Mouse (Mus musculus) forebrain, embryonic 13.5 days (tissue): Measurements from ENCODE around the gene Tpst1. TPM values are rescaled to one million over a fixed set of nuclear protein-coding genes. Genes with fewer than 3 reads are reported as not detected.

Experiments
- ATAC-seq: fragments of 200-750 bp; cut with Nextera tagmentation; 2 replicates; pipeline ENCODE4 v1.8.0; 2017
- H3K27ac ChIP-seq: fragments of 300-500 bp; sonication (generic); 2 replicates; pipeline ENCODE4 v1.5.1; 2015; ENCODE audit warnings: inconsistent platforms, mild to moderate bottlenecking, moderate library complexity
- H3K27me3 ChIP-seq: fragments of 300-500 bp; sonication (generic); 2 replicates; pipeline ENCODE4 v1.6.1; 2015; ENCODE audit warnings: mild to moderate bottlenecking, inconsistent platforms
- H3K36me3 ChIP-seq: fragments of 300-500 bp; sonication (generic); 2 replicates; pipeline ENCODE4 v1.6.1; 2015; ENCODE audit warnings: mild to moderate bottlenecking, inconsistent platforms; ENCODE audit not compliant: poor library complexity, severe bottlenecking
- H3K4me1 ChIP-seq: fragments of 300-500 bp; sonication (generic); 2 replicates; pipeline ENCODE4 v1.6.1; 2015; ENCODE audit warnings: inconsistent platforms
- H3K4me2 ChIP-seq: fragments of 300-500 bp; sonication (generic); 2 replicates; pipeline ENCODE4 v1.6.1; 2015; ENCODE audit warnings: inconsistent platforms, mild to moderate bottlenecking, moderate library complexity
- H3K4me3 ChIP-seq: fragments of 300-500 bp; sonication (generic); 2 replicates; pipeline ENCODE4 v1.5.1; 2015; ENCODE audit warnings: mild to moderate bottlenecking, inconsistent platforms
- H3K9ac ChIP-seq: fragments of 300-500 bp; sonication (generic); 2 replicates; pipeline ENCODE4 v1.6.1; 2015; ENCODE audit warnings: mild to moderate bottlenecking, inconsistent platforms
- H3K9me3 ChIP-seq: fragments of 300-500 bp; sonication (generic); replicated peaks from 2 replicates; pipeline ENCODE4 v1.6.1; 2016; ENCODE audit warnings: inconsistent platforms
- WGBS: fragments of 180-500 bp; shearing (Covaris S2); methylation state at CpG from one replicate; pipeline ENCODE4 v1.1.7; 2015; 5-methylcytosine and 5-hydroxymethylcytosine counted together
- polyA plus RNA-seq: library from polyadenylated mRNA; unstranded; fragments of >200 nt; fragmentation: Nextera tagmentation; extraction: Ambion mirVana; gene quantifications from 2 replicates; pipeline ENCODE4 v1.2.1, GENCODE M21; 2015

The Tpst1 gene
- polyA plus RNA-seq, 1 experiment from 2014 or later: 50.2 TPM

DNA sequence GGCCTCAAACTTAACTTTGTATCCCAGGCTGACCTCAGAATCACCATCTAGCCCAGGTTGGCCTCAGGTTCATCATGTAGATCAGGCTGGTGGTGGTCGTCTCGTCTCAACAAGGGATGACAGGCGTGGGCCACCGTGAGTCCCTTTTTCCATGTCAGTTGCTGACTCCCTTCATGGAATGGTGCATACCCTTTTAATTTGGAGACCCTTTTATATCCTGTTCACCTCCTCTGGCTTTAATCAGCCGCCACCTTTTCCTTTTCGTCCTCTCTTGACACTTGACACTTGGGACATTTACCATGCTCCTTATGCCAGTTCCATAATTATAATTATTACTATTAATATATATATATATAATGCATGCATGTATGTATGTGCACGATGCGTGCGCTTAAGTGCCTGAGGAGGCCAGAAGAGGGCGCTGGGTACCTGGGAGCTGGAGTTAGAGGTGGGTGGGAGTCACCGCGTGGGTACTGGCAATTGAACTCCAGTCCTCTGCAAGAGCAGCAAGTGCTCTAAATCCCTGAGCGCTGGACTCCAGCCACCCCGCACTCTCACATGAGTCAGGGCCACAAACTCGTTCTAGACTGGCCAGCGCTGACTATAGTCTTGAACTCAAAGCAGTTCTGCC, 7.0 kb downstream of the Tpst1 start:
- peaks cover 5% of the 10 kb centered on the region; the same call in 1 of the 2 replicates for H3K9me3 ChIP-seq
- H3K4me2 ChIP-seq: peak overlapping the region; percentile 80
- peaks cover 18% of the 10 kb centered on the region for H3K36me3 ChIP-seq
- peaks cover 9% of the 10 kb centered on the region; the same call in 1 of the 2 replicates for H3K4me1 ChIP-seq
- WGBS: 71% methylated on average over 16 of the region's 16 CpGs
- H3K9ac ChIP-seq: peak overlapping the region; percentile 94
- no peaks in the 10 kb centered on the region for H3K27me3 ChIP-seq
- H3K27ac ChIP-seq: no peak overlapping the region
- H3K4me3 ChIP-seq: peak overlapping the region; percentile 79
- ATAC-seq: no peak

DNA sequence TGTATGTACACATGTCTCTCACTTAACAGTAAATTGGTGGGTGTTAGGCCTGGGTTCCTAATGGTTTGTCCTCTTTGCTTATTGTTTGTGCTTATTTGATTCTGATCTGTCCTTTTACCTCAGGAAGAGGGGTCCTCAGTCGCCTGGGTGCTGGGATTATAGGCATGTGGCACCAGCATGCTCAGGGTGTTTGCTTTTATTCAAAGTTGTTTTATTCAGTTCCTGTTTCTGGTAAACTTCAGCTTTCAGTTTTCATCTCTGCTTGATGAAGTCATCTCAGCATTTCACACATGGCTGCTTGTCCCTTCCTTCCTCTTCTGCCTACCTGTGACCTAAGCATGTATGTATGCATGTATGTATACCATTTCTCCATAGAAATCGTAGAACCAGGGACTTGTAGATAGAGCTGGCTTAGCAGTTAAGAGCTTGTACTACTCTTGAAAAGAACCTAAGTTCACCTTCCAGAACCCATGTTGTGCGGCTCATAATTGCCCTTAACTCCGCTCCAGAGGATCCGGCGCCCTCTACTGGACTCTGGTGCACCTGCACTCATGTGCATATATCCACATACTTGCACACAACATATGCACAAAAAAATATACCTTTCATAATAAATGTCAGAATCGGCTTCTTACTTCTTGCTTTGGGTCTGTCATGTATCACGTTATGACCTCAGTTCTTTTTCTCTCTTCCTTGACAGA, 8.2 kb downstream of the Tpst1 start:
- peaks cover 5% of the 10 kb centered on the region; the same call in 1 of the 2 replicates for H3K9me3 ChIP-seq
- no peak overlapping the region for H3K4me3 ChIP-seq
- H3K36me3 ChIP-seq: peaks cover 28% of the 10 kb centered on the region
- H3K4me2 ChIP-seq: no peak overlapping the region
- no peak overlapping the region for H3K9ac ChIP-seq
- no peak overlapping the region for H3K27ac ChIP-seq
- no peaks in the 10 kb centered on the region for H3K27me3 ChIP-seq
- 97% methylated on average over 8 of the region's 8 CpGs for WGBS
- peaks cover 9% of the 10 kb centered on the region; the same call in 1 of the 2 replicates for H3K4me1 ChIP-seq
- ATAC-seq: no peak

DNA sequence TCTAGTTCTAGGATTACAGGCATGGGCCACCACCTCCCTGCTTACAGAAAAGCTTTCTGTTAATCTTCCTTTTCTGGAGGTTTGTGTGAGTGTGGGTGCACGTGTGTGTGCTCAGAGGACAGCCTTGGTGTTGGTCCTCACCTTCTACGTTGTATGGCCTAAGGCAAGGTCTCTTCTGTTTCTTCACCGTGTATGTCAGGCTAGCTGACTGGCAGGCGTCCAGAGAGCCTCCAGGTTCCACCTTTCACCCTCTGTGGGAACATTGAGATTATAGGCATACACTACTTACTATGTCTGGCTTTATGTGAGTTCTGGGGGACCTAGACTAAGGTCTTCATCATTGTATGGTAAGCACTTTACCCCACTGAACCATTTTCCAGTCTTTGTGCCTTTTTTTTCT, 9.3 kb downstream of the Tpst1 start:
- Histone ChIP-seq H3K4me3 (no peak overlapping the region), H3K27ac (no peak overlapping the region), H3K27me3 (no peaks in the 10 kb centered on the region), H3K9me3 (peaks cover 5% of the 10 kb centered on the region; the same call in 1 of the 2 replicates), H3K36me3 (peaks cover 28% of the 10 kb centered on the region), H3K4me2 (no peak overlapping the region), H3K4me1 (peaks cover 9% of the 10 kb centered on the region; the same call in 1 of the 2 replicates), H3K9ac (no peak overlapping the region)
- 92% methylated on average over 4 of the region's 4 CpGs for WGBS
- ATAC-seq: no peak

DNA sequence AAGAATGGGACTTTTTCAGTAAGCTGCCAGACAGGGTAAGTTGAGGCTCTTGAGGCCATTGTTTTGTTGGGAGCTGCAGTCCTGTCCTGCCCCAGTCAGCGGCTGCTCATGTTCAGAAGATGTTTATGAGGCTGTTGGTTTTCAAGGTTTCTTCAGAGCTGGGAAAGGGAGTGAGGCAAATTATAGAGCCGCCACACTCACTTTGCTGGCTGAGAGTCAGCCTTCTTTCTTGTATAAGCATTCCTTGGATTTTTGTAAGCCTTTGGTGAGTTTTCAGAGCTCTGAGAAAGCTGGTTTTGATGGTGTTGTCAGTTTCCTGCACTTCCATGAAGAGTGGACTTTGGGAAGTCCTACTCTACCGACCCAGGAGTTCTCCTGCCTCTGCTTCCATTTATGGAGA, 11.1 kb downstream of the Tpst1 start:
- Histone ChIP-seq H3K27ac (no peak overlapping the region), H3K9me3 (peaks cover 5% of the 10 kb centered on the region; the same call in 1 of the 2 replicates), H3K4me1 (peaks cover 4% of the 10 kb centered on the region; the same call in 1 of the 2 replicates), H3K27me3 (no peaks in the 10 kb centered on the region), H3K4me2 (no peak overlapping the region), H3K4me3 (no peak overlapping the region), H3K36me3 (peaks cover 30% of the 10 kb centered on the region), H3K9ac (no peak overlapping the region)
- no peak for ATAC-seq
- 96% methylated on average over 3 of the region's 3 CpGs for WGBS

DNA sequence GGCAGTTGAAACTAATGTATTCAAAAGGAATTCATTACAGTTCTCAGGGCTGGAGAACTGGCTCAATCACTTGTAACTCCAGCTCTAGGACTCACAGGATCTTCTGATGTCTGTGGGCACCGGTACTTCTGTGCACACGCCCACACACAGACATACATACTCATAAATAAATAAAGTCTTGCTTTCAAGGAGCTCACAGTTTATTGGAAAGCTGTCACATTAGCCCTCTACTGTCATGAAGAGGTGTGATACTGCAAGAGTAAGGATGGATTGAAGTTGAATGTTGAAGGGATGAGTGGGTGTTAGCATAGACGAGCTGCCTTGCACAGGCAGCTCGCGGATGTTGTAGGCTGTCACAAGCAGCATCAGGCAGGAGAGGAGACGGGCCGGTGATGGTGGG, 14.9 kb downstream of the Tpst1 start:
- Histone ChIP-seq H3K36me3 (peaks cover 40% of the 10 kb centered on the region), H3K4me2 (no peak overlapping the region), H3K9me3 (no peaks in the 10 kb centered on the region), H3K27ac (no peak overlapping the region), H3K9ac (no peak overlapping the region), H3K4me1 (no peaks in the 10 kb centered on the region), H3K27me3 (no peaks in the 10 kb centered on the region), H3K4me3 (no peak overlapping the region)
- no peak for ATAC-seq
- WGBS: 96% methylated on average over 7 of the region's 7 CpGs

DNA sequence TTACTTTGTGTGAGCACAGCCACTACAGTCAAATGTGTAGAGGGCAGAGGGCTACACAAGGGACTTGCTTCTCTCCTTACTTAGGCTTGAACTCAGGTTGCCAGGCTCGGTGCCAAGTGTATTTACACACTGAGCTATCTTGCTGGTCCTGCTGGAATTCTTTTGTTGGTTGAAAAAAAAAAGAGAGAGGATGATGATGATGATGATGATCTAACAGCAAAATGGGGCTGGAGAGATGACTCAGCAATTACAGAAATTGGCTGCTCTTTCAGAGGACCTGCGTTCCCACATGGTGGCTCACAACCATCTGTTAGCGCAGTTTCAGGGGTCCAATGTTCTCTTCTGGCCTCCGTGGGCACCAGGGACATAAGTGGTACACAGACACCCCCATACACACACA, 15.5 kb downstream of the Tpst1 start:
- H3K27me3 ChIP-seq: no peaks in the 10 kb centered on the region
- H3K9ac ChIP-seq: no peak overlapping the region
- no peaks in the 10 kb centered on the region for H3K4me1 ChIP-seq
- no peak for ATAC-seq
- 96% methylated on average over 4 of the region's 4 CpGs for WGBS
- H3K36me3 ChIP-seq: peaks cover 38% of the 10 kb centered on the region
- no peak overlapping the region for H3K4me2 ChIP-seq
- no peak overlapping the region for H3K27ac ChIP-seq
- H3K9me3 ChIP-seq: no peaks in the 10 kb centered on the region
- H3K4me3 ChIP-seq: no peak overlapping the region

DNA sequence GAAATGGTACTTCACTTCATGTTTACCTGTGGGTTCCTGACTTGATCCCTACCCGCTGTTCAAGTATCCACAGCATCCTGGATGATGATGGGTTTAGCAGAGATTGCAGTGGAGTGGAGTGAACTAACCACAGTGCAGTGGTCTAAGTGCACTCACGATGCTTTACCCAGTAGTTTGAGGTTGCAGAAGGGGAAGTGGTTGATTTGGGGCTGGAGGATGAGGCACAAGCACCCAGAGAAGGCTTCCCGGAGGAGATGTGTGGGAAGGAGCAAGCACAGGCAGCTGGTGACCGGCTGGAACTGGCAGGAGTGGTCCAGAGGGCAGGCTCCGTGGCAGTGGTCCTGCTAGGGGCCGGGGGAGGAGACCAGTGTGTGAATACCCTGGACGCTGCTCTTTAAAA, 16.1 kb downstream of the Tpst1 start:
- Histone ChIP-seq H3K4me3 (no peak overlapping the region), H3K36me3 (peaks cover 36% of the 10 kb centered on the region), H3K27ac (no peak overlapping the region), H3K27me3 (no peaks in the 10 kb centered on the region), H3K9ac (no peak overlapping the region), H3K9me3 (no peaks in the 10 kb centered on the region), H3K4me1 (no peaks in the 10 kb centered on the region), H3K4me2 (no peak overlapping the region)
- 87% methylated on average over 7 of the region's 7 CpGs for WGBS
- ATAC-seq: no peak

DNA sequence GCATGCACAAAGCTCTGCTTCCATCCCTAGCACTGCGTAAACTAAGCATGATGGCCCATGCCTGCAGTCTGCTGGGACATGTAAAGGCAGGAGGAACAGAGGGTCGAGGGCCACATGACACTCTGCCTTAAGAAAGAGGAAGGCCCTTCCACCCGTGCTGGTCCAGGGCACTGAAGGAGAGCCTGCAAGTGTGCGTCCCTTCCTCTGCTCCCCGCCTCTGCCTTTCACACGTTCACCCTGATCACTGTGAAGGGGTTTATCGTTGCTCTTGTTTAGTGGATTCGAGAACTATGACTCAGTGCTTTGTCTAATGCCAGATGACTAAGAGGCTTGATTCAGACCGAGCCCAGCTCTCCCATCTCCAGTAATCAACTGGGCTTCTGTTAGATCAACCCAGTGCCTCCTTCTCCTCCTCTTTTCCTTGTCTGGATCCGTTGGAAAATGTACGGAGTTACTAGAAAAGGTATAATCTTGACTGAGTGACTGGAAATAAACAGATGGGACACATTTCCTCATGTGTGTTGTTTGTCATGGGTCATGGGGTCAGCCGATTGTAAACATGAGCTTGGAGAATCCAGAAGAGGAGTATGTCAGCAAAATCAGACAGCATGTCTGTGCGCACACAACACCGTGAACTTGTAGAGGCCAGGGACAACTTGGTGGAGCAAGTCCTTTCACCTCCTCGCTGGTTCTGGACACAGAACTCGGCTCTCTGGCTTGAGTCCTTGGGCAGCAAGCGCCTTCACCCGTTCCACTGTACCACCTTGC, 16.7 kb downstream of the Tpst1 start:
- Histone ChIP-seq H3K27ac (no peak overlapping the region), H3K36me3 (peaks cover 31% of the 10 kb centered on the region), H3K9ac (no peak overlapping the region), H3K4me3 (no peak overlapping the region), H3K9me3 (no peaks in the 10 kb centered on the region), H3K27me3 (no peaks in the 10 kb centered on the region), H3K4me2 (no peak overlapping the region), H3K4me1 (no peaks in the 10 kb centered on the region)
- WGBS: 92% methylated on average over 18 of the region's 18 CpGs
- no peak for ATAC-seq

DNA sequence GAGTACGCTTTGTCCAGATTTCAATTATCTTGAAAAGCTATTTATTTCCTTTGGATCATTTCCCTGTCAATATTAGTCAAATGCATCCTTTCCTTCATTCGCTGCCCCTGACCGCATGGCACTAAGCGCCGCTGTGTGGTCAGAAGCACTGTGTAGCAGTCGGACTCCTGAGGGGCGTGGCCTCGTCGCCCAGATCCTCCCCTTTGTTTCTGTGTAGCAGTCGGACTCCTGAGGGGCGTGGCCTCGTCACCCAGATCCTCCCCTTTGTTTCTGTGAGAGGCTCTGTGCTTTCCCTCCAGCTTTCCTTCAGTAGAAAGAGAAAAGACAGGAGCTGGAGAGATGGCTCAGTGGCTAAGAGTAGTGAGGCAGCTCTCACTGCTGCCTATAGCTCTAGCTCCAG, 23.6 kb downstream of the Tpst1 start:
- no peak overlapping the region for H3K9ac ChIP-seq
- 41% methylated on average over 12 of the region's 12 CpGs for WGBS
- no peaks in the 10 kb centered on the region for H3K9me3 ChIP-seq
- no peak overlapping the region for H3K4me3 ChIP-seq
- H3K4me2 ChIP-seq: no peak overlapping the region
- 0 out of 2 replicates have a peak, but pooled peaks cover 4% of the 10 kb centered on the region for H3K4me1 ChIP-seq
- no peak; the same call in 1 of the 2 replicates for ATAC-seq
- H3K27ac ChIP-seq: no peak overlapping the region
- no peaks in the 10 kb centered on the region for H3K27me3 ChIP-seq
- H3K36me3 ChIP-seq: peaks cover 9% of the 10 kb centered on the region

DNA sequence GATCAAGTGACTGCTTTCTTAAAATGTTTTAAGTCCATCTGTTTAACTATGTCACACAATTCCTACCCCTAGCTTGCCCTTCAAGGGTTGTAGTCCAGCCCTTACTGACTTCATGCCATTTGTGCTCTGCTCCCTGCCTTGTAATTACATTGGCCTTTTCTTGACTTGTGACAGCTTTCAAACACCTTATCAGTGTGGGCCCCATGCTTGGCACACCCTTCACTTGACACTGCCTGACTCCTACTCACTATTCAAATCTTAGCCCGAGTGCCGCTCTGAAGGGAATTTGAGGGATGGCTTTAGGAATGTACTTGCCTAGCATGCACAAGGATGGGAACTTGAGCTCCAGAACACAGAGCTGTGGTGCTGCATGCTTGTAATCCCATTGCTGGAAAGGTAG, 24.7 kb downstream of the Tpst1 start:
- no peaks in the 10 kb centered on the region for H3K9me3 ChIP-seq
- ATAC-seq: no peak
- no peak overlapping the region for H3K27ac ChIP-seq
- no peaks in the 10 kb centered on the region for H3K27me3 ChIP-seq
- H3K4me1 ChIP-seq: 0 out of 2 replicates have a peak, but pooled peaks cover 4% of the 10 kb centered on the region
- no peak overlapping the region for H3K4me3 ChIP-seq
- WGBS: 88% methylated on average over 2 of the region's 2 CpGs
- peaks cover 20% of the 10 kb centered on the region for H3K36me3 ChIP-seq
- no peak overlapping the region for H3K4me2 ChIP-seq
- H3K9ac ChIP-seq: no peak overlapping the region

DNA sequence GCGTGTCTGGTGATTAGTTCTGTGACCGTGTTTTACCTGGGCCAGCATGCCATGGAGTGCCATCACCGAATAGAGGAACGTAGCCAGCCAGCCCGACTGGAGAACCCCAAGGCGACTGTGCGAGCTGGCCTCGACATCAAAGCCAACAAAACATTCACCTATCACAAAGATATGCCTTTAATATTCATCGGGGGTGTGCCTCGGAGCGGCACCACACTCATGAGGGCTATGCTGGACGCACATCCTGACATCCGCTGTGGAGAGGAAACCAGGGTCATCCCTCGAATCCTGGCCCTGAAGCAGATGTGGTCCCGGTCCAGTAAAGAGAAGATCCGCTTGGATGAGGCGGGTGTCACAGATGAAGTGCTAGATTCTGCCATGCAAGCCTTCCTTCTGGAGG, 28.6 kb downstream of the Tpst1 start:
- WGBS: 96% methylated on average over 17 of the region's 17 CpGs
- Histone ChIP-seq H3K27me3 (no peaks in the 10 kb centered on the region), H3K4me2 (no peak overlapping the region), H3K4me1 (no peaks in the 10 kb centered on the region), H3K27ac (no peak overlapping the region), H3K36me3 (peaks cover 27% of the 10 kb centered on the region), H3K9ac (no peak overlapping the region), H3K4me3 (no peak overlapping the region), H3K9me3 (no peaks in the 10 kb centered on the region)
- ATAC-seq: no peak

DNA sequence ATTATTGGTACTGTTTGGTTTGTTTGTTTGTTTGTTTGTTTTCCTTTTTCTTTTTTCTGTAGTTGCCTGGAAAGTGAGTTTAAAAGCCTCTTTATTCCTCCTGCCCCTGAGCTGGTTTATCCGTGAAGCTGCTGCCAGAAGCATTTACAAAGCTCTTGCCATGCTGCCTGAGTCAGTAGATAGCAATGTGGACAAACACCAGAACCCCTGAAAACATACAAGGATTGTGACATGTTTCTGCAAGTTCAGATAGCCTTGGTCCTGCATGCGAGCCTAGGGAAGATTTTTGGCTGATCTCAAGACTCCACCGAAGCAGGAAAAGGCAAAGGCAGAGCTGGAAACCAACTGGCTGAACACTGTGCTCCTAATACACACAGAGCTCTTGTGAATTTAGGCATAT, 36.2 kb downstream of the Tpst1 start:
- no peak overlapping the region for H3K27ac ChIP-seq
- no peak overlapping the region for H3K9ac ChIP-seq
- no peaks in the 10 kb centered on the region for H3K9me3 ChIP-seq
- no peak overlapping the region for H3K4me2 ChIP-seq
- WGBS: 91% methylated on average over 3 of the region's 3 CpGs
- H3K4me3 ChIP-seq: no peak overlapping the region
- no peaks in the 10 kb centered on the region for H3K27me3 ChIP-seq
- no peaks in the 10 kb centered on the region for H3K4me1 ChIP-seq
- no peak for ATAC-seq
- H3K36me3 ChIP-seq: peaks cover 23% of the 10 kb centered on the region
